Mouse (Mus musculus): ENCODE data around the gene Lgals3bp. TPM values are rescaled to one million over a fixed set of nuclear protein-coding genes. Genes with fewer than 3 reads are reported as not detected.
A peak's percentile ranks its signal among the peaks of the same experiment; 100 is the strongest.
"Not testable (repeated sequence)": the region's sequence is repeated elsewhere in the genome, so short reads cannot be mapped to it uniquely, and the experiment has no call there.

Lgals3bp gene
- total and polyA plus RNA-seq, 3 experiments, result 20.2 to 121 (median 28.6) TPM

GRCm38 (mm10) chr11:118397806-118398530, 3.9 kb downstream of the Lgals3bp start:
- no peak overlapping the region for H3K9ac ChIP-seq (ENCODE audit: low read depth, low read length)
- no peak for DNase-seq
- 93% methylated on average over 26 of the region's 26 CpGs for WGBS

GRCm38 (mm10) chr11:118394538-118394937, 7.4 kb downstream of the Lgals3bp start:
- Histone ChIP-seq H3K4me1 (ENCODE audit: control insufficient read depth, insufficient read depth, low read length) (peaks cover under 1% of the 10 kb centered on the region), H3K27me3 (ENCODE audit: control insufficient read depth, insufficient read depth, low read length) (no peaks in the 10 kb centered on the region), H3K9ac (ENCODE audit: low read depth, low read length) (no peak overlapping the region), H3K79me2 (replicated peaks; ENCODE audit: control insufficient read depth, insufficient read depth, low read length) (no peaks in the 10 kb centered on the region), H3K4me3 (no peak overlapping the region), H3K27ac (no peak overlapping the region), H3K36me3 (ENCODE audit: control insufficient read depth, insufficient read depth, low read length) (no peaks in the 10 kb centered on the region)
- 63% methylated on average over 6 of the region's 6 CpGs for whole genome bisulfite sequencing
- intact Hi-C loops (cut with DNase I), result no loop called here
- TF ChIP-seq CTCF (IDR thresholded peaks at IDR 0.05) (no peak), POLR2A (IDR thresholded peaks at IDR 0.05; ENCODE audit: insufficient read depth, low read depth, low read length) (no peak), EP300 (IDR thresholded peaks at IDR 0.05; ENCODE audit: insufficient read depth, low read depth, low read length) (no peak)
- no peak for DNase-seq

More at GRCm38 (mm10) chr11:118397806-118398530, 3.9 kb downstream of the Lgals3bp start:
- no peaks in the 10 kb centered on the region for H3K79me2 ChIP-seq (replicated peaks; ENCODE audit: control insufficient read depth, insufficient read depth, low read length)
- H3K27me3 ChIP-seq (ENCODE audit: control insufficient read depth, insufficient read depth, low read length), result no peaks in the 10 kb centered on the region
- no peak overlapping the region for H3K27ac ChIP-seq
- no peaks in the 10 kb centered on the region for H3K36me3 ChIP-seq (ENCODE audit: control insufficient read depth, insufficient read depth, low read length)
- H3K4me3 ChIP-seq, result no peak overlapping the region
- intact Hi-C loops (cut with DNase I), result no loop called here
- TF ChIP-seq EP300 (IDR thresholded peaks at IDR 0.05; ENCODE audit: insufficient read depth, low read depth, low read length) (no peak), POLR2A (IDR thresholded peaks at IDR 0.05; ENCODE audit: insufficient read depth, low read depth, low read length) (no peak), CTCF (IDR thresholded peaks at IDR 0.05) (no peak)
- peaks cover 13% of the 10 kb centered on the region for H3K4me1 ChIP-seq (ENCODE audit: control insufficient read depth, insufficient read depth, low read length)

GRCm38 (mm10) chr11:118393991-118394390, 7.9 kb downstream of the Lgals3bp start:
- H3K27ac ChIP-seq, result no peak overlapping the region
- no peak overlapping the region for H3K9ac ChIP-seq (ENCODE audit: low read depth, low read length)
- intact Hi-C loops (cut with DNase I), result no loop called here
- no peak overlapping the region for H3K4me3 ChIP-seq
- no peak for DNase-seq
- no peaks in the 10 kb centered on the region for H3K4me1 ChIP-seq (ENCODE audit: control insufficient read depth, insufficient read depth, low read length)
- TF ChIP-seq POLR2A (IDR thresholded peaks at IDR 0.05; ENCODE audit: insufficient read depth, low read depth, low read length) (no peak), EP300 (IDR thresholded peaks at IDR 0.05; ENCODE audit: insufficient read depth, low read depth, low read length) (no peak), CTCF (IDR thresholded peaks at IDR 0.05) (no peak)
- no peaks in the 10 kb centered on the region for H3K27me3 ChIP-seq (ENCODE audit: control insufficient read depth, insufficient read depth, low read length)
- H3K36me3 ChIP-seq (ENCODE audit: control insufficient read depth, insufficient read depth, low read length), result no peaks in the 10 kb centered on the region
- no peaks in the 10 kb centered on the region for H3K79me2 ChIP-seq (replicated peaks; ENCODE audit: control insufficient read depth, insufficient read depth, low read length)
- 73% methylated on average over 5 of the region's 5 CpGs for WGBS

GRCm38 (mm10) chr11:118387816-118388215, 14.1 kb downstream of the Lgals3bp start:
- DNase-seq, result peak in 1 of 2 experiments; percentile 8
- H3K27me3 ChIP-seq (ENCODE audit: control insufficient read depth, insufficient read depth, low read length); intact Hi-C loops (cut with DNase I); H3K27ac ChIP-seq; H3K4me3 ChIP-seq; H3K79me2 ChIP-seq (replicated peaks; ENCODE audit: control insufficient read depth, insufficient read depth, low read length); H3K36me3 ChIP-seq (ENCODE audit: control insufficient read depth, insufficient read depth, low read length); H3K9ac ChIP-seq (ENCODE audit: low read depth, low read length); H3K4me1 ChIP-seq (ENCODE audit: control insufficient read depth, insufficient read depth, low read length): not testable (repeated sequence)
- WGBS, result 91% methylated on average over 13 of the region's 13 CpGs

GRCm38 (mm10) chr11:118379251-118380009, 22.5 kb downstream of the Lgals3bp start:
- DNase-seq, result peak; percentile 85 to 88
- peak overlapping the region; percentile 20 for H3K27ac ChIP-seq
- TF ChIP-seq POLR2A (IDR thresholded peaks at IDR 0.05; ENCODE audit: insufficient read depth, low read depth, low read length) (no peak), CTCF (IDR thresholded peaks at IDR 0.05) (peak; percentile 94), EP300 (IDR thresholded peaks at IDR 0.05; ENCODE audit: insufficient read depth, low read depth, low read length) (peak; percentile 84; the same call in 1 of the 2 replicates)
- 22% methylated on average over 11 of the region's 11 CpGs for WGBS
- H3K4me1 ChIP-seq (ENCODE audit: control insufficient read depth, insufficient read depth, low read length), result peaks cover 1% of the 10 kb centered on the region; the same call in 1 of the 2 replicates
- H3K27me3 ChIP-seq (ENCODE audit: control insufficient read depth, insufficient read depth, low read length), result no peaks in the 10 kb centered on the region
- no peak overlapping the region for H3K9ac ChIP-seq (ENCODE audit: low read depth, low read length)
- no peaks in the 10 kb centered on the region for H3K79me2 ChIP-seq (replicated peaks; ENCODE audit: control insufficient read depth, insufficient read depth, low read length)
- H3K4me3 ChIP-seq, result no peak overlapping the region
- H3K36me3 ChIP-seq (ENCODE audit: control insufficient read depth, insufficient read depth, low read length), result no peaks in the 10 kb centered on the region
- intact Hi-C loops (cut with DNase I), result loop anchor here (1.0 to 2.0 kb wide), 2 partner anchors 62 to 297 kb away; no protein-coding TSS in a partner anchor

- Histone ChIP-seq H3K9ac (ENCODE audit: low read depth, low read length) (no peak overlapping the region), H3K79me2 (replicated peaks; ENCODE audit: control insufficient read depth, insufficient read depth, low read length) (no peaks in the 10 kb centered on the region), H3K4me1 (ENCODE audit: control insufficient read depth, insufficient read depth, low read length) (peaks cover 1% of the 10 kb centered on the region; the same call in 1 of the 2 replicates), H3K27me3 (ENCODE audit: control insufficient read depth, insufficient read depth, low read length) (no peaks in the 10 kb centered on the region), H3K4me3 (no peak overlapping the region), H3K27ac (no peak overlapping the region), H3K36me3 (ENCODE audit: control insufficient read depth, insufficient read depth, low read length) (no peaks in the 10 kb centered on the region)
- 85% methylated on average over 6 of the region's 6 CpGs for WGBS
- DNase-seq, result peak in 1 of 2 experiments; percentile 15
- TF ChIP-seq POLR2A (IDR thresholded peaks at IDR 0.05; ENCODE audit: insufficient read depth, low read depth, low read length) (no peak), EP300 (IDR thresholded peaks at IDR 0.05; ENCODE audit: insufficient read depth, low read depth, low read length) (no peak), CTCF (IDR thresholded peaks at IDR 0.05) (no peak)
- intact Hi-C loops (cut with DNase I), result loop anchor here (1.0 to 2.0 kb wide), 2 partner anchors 61 to 296 kb away; no protein-coding TSS in a partner anchor
Measured at GRCm38 (mm10) chr11:118378656-118379055, 23.2 kb downstream of the Lgals3bp start.

- H3K27ac ChIP-seq; H3K9ac ChIP-seq (ENCODE audit: low read depth, low read length); H3K4me1 ChIP-seq (ENCODE audit: control insufficient read depth, insufficient read depth, low read length); H3K79me2 ChIP-seq (replicated peaks; ENCODE audit: control insufficient read depth, insufficient read depth, low read length); intact Hi-C loops (cut with DNase I); H3K27me3 ChIP-seq (ENCODE audit: control insufficient read depth, insufficient read depth, low read length); H3K36me3 ChIP-seq (ENCODE audit: control insufficient read depth, insufficient read depth, low read length); H3K4me3 ChIP-seq: not testable (repeated sequence)
- DNase-seq, result peak in 1 of 2 experiments; percentile 4
Measured at GRCm38 (mm10) chr11:118376323-118376722, 25.6 kb downstream of the Lgals3bp start.

All from heart, adult 2 months (tissue).